Mouse (Mus musculus) embryonic fibroblast, embryonic 13.5 days (primary cell): ENCODE results near the gene Eipr1.

Source experiments
- CTCF ChIP-seq: IDR thresholded peaks from 2 replicates; pipeline ENCODE4 v1.5.1; 2011; ENCODE audit warnings: mild to moderate bottlenecking, control low read depth, low read length, moderate library complexity, borderline replicate concordance; ENCODE audit not compliant: insufficient read depth
- POLR2A ChIP-seq: IDR thresholded peaks from 2 replicates; pipeline ENCODE4 v1.6.1; 2011; ENCODE audit warnings: low read depth, mild to moderate bottlenecking, control low read depth, low read length, moderate library complexity

DNA sequence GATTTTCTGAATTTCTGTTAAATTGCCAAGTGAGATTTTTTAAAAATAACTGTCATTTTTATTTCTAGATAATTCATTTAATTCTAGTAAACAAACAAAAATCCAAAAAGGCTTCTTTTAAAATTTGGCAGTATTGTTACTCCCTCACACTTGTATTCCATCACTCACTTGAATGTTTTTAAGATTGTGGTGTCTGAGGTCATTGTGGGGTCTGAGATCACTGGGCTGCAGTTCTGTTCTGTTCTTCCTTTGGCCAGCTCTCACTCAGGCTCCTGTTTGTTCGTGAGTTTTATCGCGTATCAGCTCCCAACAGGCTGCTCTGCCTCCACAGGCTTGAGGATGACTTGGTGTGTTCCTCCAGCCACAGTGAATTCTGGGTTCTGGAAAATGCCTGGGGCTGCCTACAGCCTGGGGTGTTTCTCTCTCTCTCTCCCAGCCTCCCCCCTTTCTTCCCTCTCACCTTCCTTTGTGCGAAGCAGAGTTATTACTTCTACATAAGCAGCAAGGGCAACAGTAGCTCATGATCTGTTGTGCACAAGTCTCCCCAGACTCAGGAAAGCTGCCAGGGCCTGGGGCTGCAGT is 58.2 kb downstream of the Eipr1 start:
- TF ChIP-seq CTCF (no peak), POLR2A (no peak)
